Mouse (Mus musculus): ENCODE measurements around the gene Pcbp2.

Pcbp2 gene

GRCm38 (mm10) chr15:102518859-102519201 is 48.5 kb downstream of the Pcbp2 start:
- intact Hi-C loops (cut with DNase I): loop anchor here (5.0 kb wide), 1 partner anchor 47 kb away; the partner anchor contains the start of gene Pcbp2

DNA sequence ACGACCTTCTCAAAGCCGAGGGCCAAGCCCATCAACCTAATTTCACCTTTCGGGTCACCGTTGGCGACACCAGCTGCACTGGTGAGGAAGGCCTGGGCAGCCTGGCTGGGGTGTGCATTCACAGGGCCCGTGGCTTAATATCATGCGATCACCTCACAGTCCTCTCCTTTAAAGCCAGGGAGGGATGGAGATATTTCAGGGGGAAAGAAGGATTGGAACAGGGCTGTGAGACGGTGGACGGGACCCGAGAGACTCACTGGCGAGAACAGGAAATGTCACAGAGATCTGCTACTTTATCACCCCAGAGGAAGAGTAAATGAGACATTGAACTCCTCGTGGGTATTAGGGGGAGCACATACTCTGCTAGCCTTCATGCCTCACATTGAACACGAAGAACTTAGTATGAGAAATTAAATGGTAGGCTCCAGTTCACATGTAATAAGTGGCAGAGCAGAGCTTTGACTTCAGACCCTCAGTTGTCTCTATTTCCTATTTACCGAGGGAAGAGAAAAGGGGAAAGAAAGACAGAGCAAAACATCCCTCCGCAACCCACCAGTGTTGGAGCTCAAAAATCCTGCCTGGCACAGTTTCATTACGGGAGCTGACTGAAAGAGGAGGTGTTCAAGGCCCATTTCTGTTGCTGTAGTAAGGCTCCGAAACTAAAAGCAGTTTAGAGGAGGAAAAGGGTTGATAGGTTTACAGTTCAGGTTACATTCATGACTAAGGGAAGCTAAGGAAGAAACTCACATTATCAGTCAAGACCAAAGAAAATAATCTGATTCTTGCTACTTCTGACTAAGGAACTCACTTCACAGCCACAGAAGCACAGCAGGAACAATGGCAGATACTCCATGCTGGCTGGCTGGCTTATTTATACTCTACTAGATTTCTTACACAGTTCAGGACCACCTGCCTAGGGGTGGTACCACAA is 49.1 kb downstream of the Pcbp2 start:
- intact Hi-C loops (cut with DNase I): loop anchor here (5.0 kb wide), 1 partner anchor 47 kb away; the partner anchor contains the start of gene Pcbp2

DNA sequence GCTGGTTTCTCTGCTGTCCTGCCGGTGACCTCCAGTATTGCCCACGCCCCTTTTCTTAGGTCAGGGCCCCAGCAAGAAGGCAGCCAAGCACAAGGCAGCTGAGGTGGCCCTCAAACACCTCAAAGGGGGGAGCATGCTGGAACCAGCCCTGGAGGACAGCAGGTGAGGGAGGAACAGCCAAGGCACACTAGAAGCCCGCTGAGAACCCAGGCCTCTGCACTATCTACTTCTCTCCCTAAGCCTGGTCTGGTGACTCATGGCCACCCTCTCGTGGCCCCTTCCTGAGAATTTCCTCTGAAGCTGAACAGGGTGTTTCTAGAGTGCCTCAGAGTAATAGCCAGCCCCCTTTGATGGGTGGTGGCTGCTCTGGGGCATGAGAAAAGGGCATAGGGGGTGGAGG is 50.1 kb downstream of the Pcbp2 start:
- intact Hi-C loops (cut with DNase I): no loop called here

DNA sequence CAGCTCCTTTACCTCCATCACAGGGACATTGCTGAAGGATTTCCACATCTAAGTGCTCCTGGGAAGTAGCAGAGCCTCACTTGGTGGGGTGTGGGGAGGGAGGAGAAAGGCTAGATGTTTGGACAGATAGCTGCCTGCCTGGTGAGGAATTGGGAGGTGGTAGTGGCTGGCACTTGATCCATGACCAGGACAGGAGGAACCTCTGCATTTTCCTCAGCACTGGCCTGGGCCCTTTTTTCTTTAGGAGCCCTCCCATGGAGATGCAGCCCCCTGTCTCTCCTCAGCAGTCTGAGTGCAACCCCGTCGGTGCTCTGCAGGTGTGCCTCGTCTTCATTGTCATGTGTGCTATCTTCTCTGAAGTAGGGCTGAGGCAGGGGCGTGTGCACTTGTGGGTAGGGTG is 51.1 kb downstream of the Pcbp2 start:
- intact Hi-C loops (cut with DNase I): no loop called here

DNA sequence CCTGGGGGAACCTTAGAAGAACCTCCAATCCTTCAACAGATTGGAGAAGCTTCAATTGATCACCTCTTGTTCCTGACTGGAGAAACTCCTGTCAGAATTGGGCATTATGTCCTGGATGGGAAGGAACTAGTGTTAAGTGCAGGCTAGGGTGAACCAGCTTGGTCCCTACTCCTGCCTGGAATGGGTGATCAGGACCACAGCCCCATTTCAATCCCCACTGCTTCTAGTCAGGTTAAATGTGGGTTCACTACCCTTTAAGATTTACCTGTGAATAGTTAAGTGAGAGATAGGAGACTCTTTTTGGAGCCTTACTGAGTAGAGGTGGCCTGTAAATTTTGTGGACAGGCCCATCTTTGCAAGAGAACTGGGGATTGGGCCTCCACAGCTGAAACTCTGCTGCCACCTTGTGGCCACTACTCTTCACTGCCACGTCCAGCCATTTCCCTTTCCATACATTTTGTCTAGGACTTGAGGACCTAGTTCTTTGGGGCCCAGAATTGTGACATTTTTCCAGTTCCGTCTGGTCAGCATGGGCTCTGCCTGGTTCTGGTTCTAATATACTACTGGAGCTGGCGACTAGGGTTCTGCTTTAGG is 54.6 kb downstream of the Pcbp2 start, which contains the start of gene Npff:
TSS of gene Npff (minus strand) at position 51 of the 594 bp plus-strand sequence.
- intact Hi-C loops (cut with DNase I): loop anchor here (5.0 kb wide), 1 partner anchor 63 kb away; no protein-coding TSS in a partner anchor

DNA sequence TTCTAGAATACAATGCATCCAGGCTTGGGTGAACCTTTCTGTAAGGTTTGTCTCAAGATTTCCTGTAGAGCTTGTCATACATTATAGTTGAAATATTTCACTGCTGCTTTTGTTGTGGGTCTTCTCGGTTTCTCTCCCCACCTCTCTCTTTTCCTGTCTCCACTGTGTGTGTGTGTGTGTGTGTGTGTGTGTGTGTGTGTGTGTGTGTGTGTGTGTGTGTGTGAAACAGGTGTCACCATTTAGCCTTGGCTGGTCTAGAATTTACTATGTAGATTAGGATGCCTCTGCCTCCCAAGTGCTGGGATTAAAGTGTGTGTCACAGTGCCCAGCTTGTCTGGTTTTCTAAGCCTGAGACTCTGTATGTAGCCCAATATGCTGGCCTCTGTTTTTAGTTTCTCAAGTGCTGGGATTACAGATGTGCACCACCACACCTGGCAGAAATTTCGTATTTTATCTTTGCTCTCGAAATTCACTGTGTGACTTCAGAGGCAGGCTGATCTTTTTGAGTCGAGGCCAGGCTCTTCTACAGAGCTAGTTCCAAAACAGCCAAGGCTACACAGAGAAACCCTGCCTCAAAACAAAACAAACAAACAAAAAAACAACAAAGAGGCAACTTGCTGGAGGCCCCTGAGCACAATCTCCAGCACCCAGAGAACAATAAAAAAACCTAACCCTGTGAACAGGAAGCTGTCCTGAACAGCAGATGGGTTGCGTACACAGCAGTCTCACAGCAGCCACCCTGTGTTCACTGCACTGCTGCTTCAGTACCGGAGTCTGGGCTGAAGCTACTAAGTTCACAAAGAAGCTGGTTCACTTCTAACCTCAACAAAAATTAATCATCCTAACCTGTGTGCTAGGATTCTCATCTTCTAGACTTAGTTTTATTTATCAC is 56.0 kb downstream of the Pcbp2 start:
- intact Hi-C loops (cut with DNase I): loop anchor here (5.0 kb wide), 1 partner anchor 64 kb away; no protein-coding TSS in a partner anchor

GRCm38 (mm10) chr15:102527936-102528335 is 57.6 kb downstream of the Pcbp2 start:
- intact Hi-C loops (cut with DNase I): loop anchor here (5.0 kb wide), 1 partner anchor 66 kb away; no protein-coding TSS in a partner anchor

GRCm38 (mm10) chr15:102528396-102528795 is 58.1 kb downstream of the Pcbp2 start:
- intact Hi-C loops (cut with DNase I): loop anchor here (5.0 kb wide), 1 partner anchor 66 kb away; no protein-coding TSS in a partner anchor

GRCm38 (mm10) chr15:102530566-102530965 is 60.2 kb downstream of the Pcbp2 start:
- intact Hi-C loops (cut with DNase I): no loop called here

DNA sequence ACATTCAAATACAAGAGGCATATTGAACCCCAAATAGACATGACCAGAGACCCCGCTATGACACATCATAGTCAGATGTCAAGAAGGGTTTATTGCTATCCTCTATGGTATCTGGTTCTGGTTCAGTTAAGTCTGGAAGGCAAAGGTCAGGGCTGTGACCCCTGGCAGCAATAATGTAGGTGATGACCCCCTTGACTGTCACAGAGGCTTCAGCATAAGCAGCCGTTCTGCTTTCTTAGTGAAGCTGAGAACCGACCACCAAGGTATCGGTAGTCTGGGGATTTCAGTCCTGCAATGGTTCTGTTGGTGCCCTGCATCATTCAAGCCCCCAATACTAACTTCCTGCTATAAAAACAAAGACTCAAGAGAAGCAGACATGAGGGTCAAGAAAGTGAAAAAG is 61.2 kb downstream of the Pcbp2 start:
- intact Hi-C loops (cut with DNase I): no loop called here

- intact Hi-C loops (cut with DNase I): no loop called here
Measured at GRCm38 (mm10) chr15:102532106-102532900, 62.0 kb downstream of the Pcbp2 start.

DNA sequence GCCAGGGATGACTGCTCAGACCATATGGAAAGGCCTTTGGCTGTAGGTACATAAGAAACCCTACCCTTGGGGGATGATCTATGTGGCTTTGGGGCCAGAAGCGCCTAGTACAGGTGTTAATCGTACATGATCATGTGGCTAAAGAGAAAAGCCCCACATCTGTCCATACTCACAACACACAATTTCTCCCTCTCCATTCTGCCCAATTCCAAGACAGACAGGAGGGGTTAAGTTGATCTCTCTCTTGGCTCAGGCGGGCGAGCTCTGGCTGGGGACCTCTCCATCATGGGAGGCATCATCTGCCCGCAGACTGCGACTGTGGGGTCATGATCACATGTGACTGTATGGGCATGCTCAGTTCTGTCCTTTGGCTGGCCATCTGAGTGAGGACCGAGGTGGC is 63.6 kb downstream of the Pcbp2 start:
- intact Hi-C loops (cut with DNase I): no loop called here

DNA sequence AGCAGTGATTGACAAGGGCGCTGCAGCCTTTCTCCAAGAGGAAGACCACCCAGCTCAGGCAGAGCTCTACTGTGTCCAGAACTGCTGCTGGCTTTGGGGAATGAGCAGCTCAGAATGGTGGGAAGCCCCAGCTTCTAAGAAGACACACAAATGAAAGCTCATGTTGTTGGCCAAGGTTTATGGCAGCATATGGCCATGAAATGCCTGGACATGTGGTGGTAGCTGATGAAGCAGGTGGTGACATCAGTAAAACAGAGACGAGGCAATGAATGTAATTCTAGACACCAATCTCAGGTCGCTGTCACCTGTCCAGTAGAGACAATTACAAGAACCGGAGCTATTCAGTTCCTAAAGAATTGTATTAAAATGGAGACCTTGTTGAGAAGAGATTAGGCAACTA is 74.5 kb downstream of the Pcbp2 start:
- intact Hi-C loops (cut with DNase I): no loop called here

DNA sequence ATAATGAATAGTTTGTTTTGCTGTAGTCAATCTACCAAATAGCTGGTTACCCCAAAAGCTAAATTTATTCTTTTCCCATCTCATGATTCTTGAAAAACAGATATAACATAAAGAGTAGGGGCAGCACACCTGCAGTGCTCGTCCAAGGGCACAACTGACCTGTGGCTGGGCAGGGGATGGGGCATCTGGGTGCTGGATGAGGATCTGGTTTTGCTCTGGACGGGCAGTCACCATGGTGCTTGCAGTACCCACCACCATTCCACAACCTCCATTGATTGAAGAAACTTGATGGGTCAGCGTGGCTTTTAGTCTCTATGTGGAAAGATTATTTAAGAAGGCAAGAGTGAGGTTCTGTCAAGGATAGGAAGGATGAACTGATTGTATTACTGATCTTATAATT is 75.9 kb downstream of the Pcbp2 start:
- intact Hi-C loops (cut with DNase I): no loop called here

DNA sequence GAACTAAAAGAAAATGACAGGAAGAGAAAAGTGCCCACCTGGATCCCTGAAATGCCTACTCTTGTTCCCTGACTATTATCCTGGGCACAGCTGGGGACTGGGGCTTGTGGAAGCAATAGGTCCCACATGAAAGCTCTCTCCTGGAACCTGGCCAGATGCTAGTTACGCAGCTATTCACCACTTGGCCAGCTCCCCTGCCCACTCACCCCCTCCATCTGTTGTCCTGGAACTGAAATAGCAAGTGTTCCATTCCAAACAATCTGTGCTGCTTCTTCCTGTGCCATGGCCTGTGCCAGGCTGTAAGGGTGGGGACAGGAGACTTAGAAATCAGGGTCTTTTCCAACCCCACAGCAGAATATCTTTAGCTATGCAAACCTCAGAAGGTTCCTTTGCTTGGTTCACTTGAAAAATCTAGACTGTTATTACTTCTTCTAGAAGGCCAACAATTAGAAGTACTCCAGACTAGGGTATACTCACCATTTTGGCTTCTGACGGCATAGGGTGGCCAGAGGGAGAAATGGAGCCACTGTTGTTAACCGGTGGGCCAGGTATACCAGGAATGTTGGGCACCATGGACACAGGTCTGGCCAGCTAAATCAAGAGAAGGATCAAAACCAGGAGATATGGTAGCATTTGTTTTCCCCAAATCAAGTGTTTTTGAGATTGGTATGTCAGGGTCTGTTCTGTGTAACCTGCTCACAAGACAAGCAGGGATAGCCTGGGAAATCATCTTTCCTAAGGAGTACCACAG is 76.5 kb downstream of the Pcbp2 start:
- intact Hi-C loops (cut with DNase I): no loop called here

GRCm38 (mm10) chr15:102547478-102547877 is 77.1 kb downstream of the Pcbp2 start:
- intact Hi-C loops (cut with DNase I): no loop called here

All from adrenal gland (tissue).